In the genomic region with DNA sequence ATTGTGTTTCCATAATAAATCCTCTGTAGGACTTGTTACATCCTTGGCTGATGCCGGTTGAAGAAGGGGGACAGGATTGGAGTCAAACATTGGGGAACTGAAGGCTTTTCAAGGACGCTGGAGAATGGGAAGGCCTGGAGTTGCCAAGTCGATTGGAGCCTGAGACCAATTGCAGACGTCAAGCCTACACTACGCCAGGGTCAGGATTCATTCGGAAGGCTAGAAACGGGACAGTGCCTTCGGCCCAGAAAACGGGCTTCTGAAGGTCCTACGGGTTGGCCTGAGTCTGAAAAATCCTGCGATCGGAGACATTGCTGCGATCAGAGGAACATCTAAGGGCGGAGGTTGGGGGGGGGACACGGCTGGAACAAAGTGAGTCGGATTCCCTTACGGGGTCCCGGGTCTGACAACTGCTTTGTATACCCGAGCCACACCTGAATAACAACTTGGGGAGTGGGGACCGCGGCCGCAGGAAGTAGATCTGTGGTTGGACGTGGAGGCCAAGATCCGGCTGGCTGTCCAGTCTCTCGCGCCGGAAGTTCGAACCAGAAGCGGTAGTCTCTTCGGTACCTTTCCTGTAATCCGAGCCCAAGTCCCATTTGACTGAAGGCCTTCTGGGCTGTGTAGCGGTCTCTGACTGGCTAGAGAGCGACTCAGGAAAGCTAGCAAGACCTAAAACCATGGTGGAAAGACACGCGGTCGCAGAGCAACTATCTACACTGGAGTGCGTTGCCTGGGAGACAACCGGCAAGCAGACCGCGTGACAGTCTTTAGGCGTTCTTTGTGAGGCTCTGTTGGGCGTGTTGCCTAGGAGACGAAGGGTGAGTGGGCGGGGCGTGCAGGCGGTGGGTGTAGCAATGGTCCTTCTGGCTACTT, we compare ENCODE assay signal across 8 mouse cellular contexts. TPM values are rescaled to one million over a fixed set of nuclear protein-coding genes. Genes with fewer than 3 reads are reported as not detected.
DNase-seq lines count a peak whose midpoint lies in the region; ATAC-seq and TF ChIP-seq lines count a peak whose summit lies in the region.

TSS of gene 4921536K21Rik (minus strand) at position 693 of the 876 bp plus-strand sequence.
TSS of gene Dusp18 (plus strand) at position 835 of the 876 bp plus-strand sequence.

- peak; percentile 75 for DNase-seq in 3134 (ENCODE audit: extremely low read depth, insufficient read length, low spot score)
- peak; percentile 96 for DNase-seq in brain, adult 2 months (ENCODE audit: low read depth, low spot score)
- DNase-seq in heart, embryonic 10.5 days (ENCODE audit: low spot score), result peak; percentile 99
- DNase-seq in limb, embryonic 14.5 days (ENCODE audit: low spot score), result peak; percentile 93
- DNase-seq in spleen, postnatal 10 days (ENCODE audit: low spot score in 2 of 2), result peak; percentile 53 to 86

- peaks cover 27% of the 10 kb centered on the region for H3K36me3 ChIP-seq in heart, embryonic 10.5 days
- peaks cover 11% of the 10 kb centered on the region for H3K36me3 ChIP-seq in kidney, embryonic 14.5 days (ENCODE audit: control insufficient read depth, insufficient read depth, low read length)
- peaks cover 9% of the 10 kb centered on the region for H3K36me3 ChIP-seq in limb, embryonic 14.5 days (ENCODE audit: control insufficient read depth, insufficient read depth, low read length)
- peaks cover 22% of the 10 kb centered on the region for H3K36me3 ChIP-seq in midbrain, embryonic 16.5 days (ENCODE audit: control insufficient read depth, insufficient read depth, low read length)

- H3K4me3 ChIP-seq in embryonic fibroblast, embryonic 13.5 days (ENCODE audit: insufficient read depth, low read length), result peak within 1 kb of the TSS; percentile 62
- H3K4me3 ChIP-seq in heart, embryonic 10.5 days, result peak within 1 kb of the TSS; percentile 59
- H3K4me3 ChIP-seq in kidney, embryonic 14.5 days (ENCODE audit: low read length), result peak within 1 kb of the TSS; percentile 55
- H3K4me3 ChIP-seq in limb, embryonic 14.5 days (replicated peaks; ENCODE audit: low read length), result peak within 1 kb of the TSS; percentile 53
- peak within 1 kb of the TSS; percentile 45 for H3K4me3 ChIP-seq in midbrain, embryonic 16.5 days (ENCODE audit: low read depth, low read length)

- no peaks in the 10 kb centered on the region for H3K4me1 ChIP-seq in embryonic fibroblast, embryonic 13.5 days (ENCODE audit: control insufficient read depth, insufficient read depth, low read length)
- H3K4me1 ChIP-seq in heart, embryonic 10.5 days, result peaks cover 10% of the 10 kb centered on the region; the same call in 1 of the 2 replicates
- no peaks in the 10 kb centered on the region for H3K4me1 ChIP-seq in kidney, embryonic 14.5 days (ENCODE audit: control insufficient read depth, insufficient read depth, low read length)
- no peaks in the 10 kb centered on the region for H3K4me1 ChIP-seq in limb, embryonic 14.5 days (ENCODE audit: control insufficient read depth, insufficient read depth, low read length)
- H3K4me1 ChIP-seq in midbrain, embryonic 16.5 days (ENCODE audit: control insufficient read depth, insufficient read depth, low read length), result peaks cover 11% of the 10 kb centered on the region

- peak within 1 kb of the TSS; percentile 61 for H3K9ac ChIP-seq in kidney, embryonic 14.5 days (ENCODE audit: low read depth, low read length)
- peak within 1 kb of the TSS; percentile 73 for H3K9ac ChIP-seq in limb, embryonic 14.5 days (ENCODE audit: low read depth, low read length, severe bottlenecking)
- peak within 1 kb of the TSS; percentile 63 for H3K9ac ChIP-seq in midbrain, embryonic 16.5 days (ENCODE audit: low read depth, low read length)

- peak; percentile 97 for ATAC-seq in kidney, embryonic 14.5 days (ENCODE audit: low FRiP score, low TSS enrichment)
- ATAC-seq in limb, embryonic 14.5 days (ENCODE audit: low FRiP score, low read depth), result peak; percentile 98
- ATAC-seq in midbrain, embryonic 16.5 days, result peak; percentile 97

- H3K9me3 ChIP-seq in heart, embryonic 10.5 days, result no peaks in the 10 kb centered on the region
- H3K9me3 ChIP-seq in kidney, embryonic 14.5 days (ENCODE audit: control insufficient read depth, low read length), result no peaks in the 10 kb centered on the region
- H3K9me3 ChIP-seq in limb, embryonic 14.5 days (ENCODE audit: control insufficient read depth, low read length), result no peaks in the 10 kb centered on the region
- no peaks in the 10 kb centered on the region for H3K9me3 ChIP-seq in midbrain, embryonic 16.5 days (replicated peaks; ENCODE audit: control insufficient read depth, low read length, poor library complexity, severe bottlenecking)

- peak within 1 kb of the TSS; percentile 78 for H3K4me2 ChIP-seq in kidney, embryonic 14.5 days (replicated peaks; ENCODE audit: low read depth, low read length)
- H3K4me2 ChIP-seq in limb, embryonic 14.5 days (replicated peaks; ENCODE audit: low read depth, low read length, severe bottlenecking), result peak within 1 kb of the TSS; percentile 92
- peak within 1 kb of the TSS; percentile 57 for H3K4me2 ChIP-seq in midbrain, embryonic 16.5 days (ENCODE audit: low read length)

- TF ChIP-seq CTCF in embryonic fibroblast, embryonic 13.5 days (IDR thresholded peaks at IDR 0.05; ENCODE audit: borderline replicate concordance, insufficient read depth, low read length), result no peak

- no peaks in the 10 kb centered on the region for H3K27me3 ChIP-seq in heart, embryonic 10.5 days (ENCODE audit: insufficient read depth, poor library complexity, severe bottlenecking)
- no peaks in the 10 kb centered on the region for H3K27me3 ChIP-seq in kidney, embryonic 14.5 days (ENCODE audit: control insufficient read depth, insufficient read depth, low read length)
- no peaks in the 10 kb centered on the region for H3K27me3 ChIP-seq in limb, embryonic 14.5 days (ENCODE audit: control insufficient read depth, insufficient read depth, low read length)
- H3K27me3 ChIP-seq in midbrain, embryonic 16.5 days (ENCODE audit: control insufficient read depth, insufficient read depth, low read depth, low read length), result no peaks in the 10 kb centered on the region

- 2% methylated on average over 46 of the region's 46 CpGs for WGBS in heart, embryonic 10.5 days
- 2% methylated on average over 46 of the region's 46 CpGs for whole genome bisulfite sequencing in kidney, embryonic 14.5 days
- 4% methylated on average over 46 of the region's 46 CpGs for WGBS in limb, embryonic 14.5 days
- 2% methylated on average over 46 of the region's 46 CpGs for WGBS in midbrain, embryonic 16.5 days

- peak; percentile 54 for TF ChIP-seq POLR2A in embryonic fibroblast, embryonic 13.5 days (IDR thresholded peaks at IDR 0.05; ENCODE audit: low read depth, low read length)
- 0 out of 2 replicates have a peak, but pooled peaks have one; percentile 27 for TF ChIP-seq POLR2A in limb, embryonic 14.5 days (IDR thresholded peaks at IDR 0.05; ENCODE audit: borderline replicate concordance, extremely low read depth, insufficient read depth, insufficient read length)

- H3K27ac ChIP-seq in embryonic fibroblast, embryonic 13.5 days (ENCODE audit: insufficient read depth, low read length), result peak within 1 kb of the TSS; percentile 14
- peak within 1 kb of the TSS; percentile 87 for H3K27ac ChIP-seq in heart, embryonic 10.5 days
- peak within 1 kb of the TSS; percentile 96 for H3K27ac ChIP-seq in kidney, embryonic 14.5 days (ENCODE audit: low read depth, low read length)
- peak within 1 kb of the TSS; percentile 85 for H3K27ac ChIP-seq in limb, embryonic 14.5 days (replicated peaks; ENCODE audit: low read depth, low read length)
- H3K27ac ChIP-seq in midbrain, embryonic 16.5 days (ENCODE audit: low read length), result peak within 1 kb of the TSS; percentile 54

RNA-seq across cellular contexts. Expression of gene 4921536K21Rik, which starts in this region (rescaled TPM):
- polyA plus RNA-seq in embryonic fibroblast, embryonic 13.5 days (2011; ENCODE audit: insufficient read length, low read depth, missing spikeins), result 0.68 and 0.86 TPM in 2 replicates
- polyA plus RNA-seq in heart, embryonic 10.5 days (2016; fragmentation: Nextera tagmentation; extraction: Ambion mirVana), result 0.31 and 0.33 TPM in 2 replicates
- 0.20 and 0.40 TPM in 2 replicates for polyA plus RNA-seq in kidney, embryonic 14.5 days (2014; fragmentation: Nextera tagmentation; extraction: Ambion mirVana)
- 0.23 and 0.31 TPM in 2 replicates for polyA plus RNA-seq in limb, embryonic 14.5 days (2012; rRNA removed)
- 0.10 TPM in 1 of 2 replicates, not detected in the other for polyA plus RNA-seq in limb, embryonic 14.5 days (2014; fragmentation: Nextera tagmentation; extraction: Ambion mirVana)
- 0.80 and 0.87 TPM in 2 replicates for polyA plus RNA-seq in midbrain, embryonic 16.5 days (2015; fragmentation: Nextera tagmentation; extraction: Ambion mirVana)

RNA-seq across cellular contexts. Expression of gene Dusp18, which starts in this region (rescaled TPM):
- 11.7 and 12.6 TPM in 2 replicates for polyA plus RNA-seq in embryonic fibroblast, embryonic 13.5 days (2011; ENCODE audit: insufficient read length, low read depth, missing spikeins)
- 13.6 and 16.1 TPM in 2 replicates for polyA plus RNA-seq in heart, embryonic 10.5 days (2016; fragmentation: Nextera tagmentation; extraction: Ambion mirVana)
- polyA plus RNA-seq in kidney, embryonic 14.5 days (2014; fragmentation: Nextera tagmentation; extraction: Ambion mirVana), result 10.0 and 14.7 TPM in 2 replicates
- polyA plus RNA-seq in limb, embryonic 14.5 days (2012; rRNA removed), result 6.3 and 7.6 TPM in 2 replicates
- 8.0 and 8.5 TPM in 2 replicates for polyA plus RNA-seq in limb, embryonic 14.5 days (2014; fragmentation: Nextera tagmentation; extraction: Ambion mirVana)
- 43.5 and 48.4 TPM in 2 replicates for polyA plus RNA-seq in midbrain, embryonic 16.5 days (2015; fragmentation: Nextera tagmentation; extraction: Ambion mirVana)

Comparison
In these comparisons a context has a peak if more than half of its experiments do, and no peak if none do; other contexts are left out.
1. Peak in every context shown above with its lines: DNase-seq, ATAC-seq, H3K4me3 ChIP-seq and H3K27ac ChIP-seq.
2. H3K27ac ChIP-seq: peak in every context shown above with its lines; median percentile 96 in kidney, embryonic 14.5 days; 87 in heart, embryonic 10.5 days; 85 in limb, embryonic 14.5 days; 54 in midbrain, embryonic 16.5 days; 14 in embryonic fibroblast, embryonic 13.5 days.